Mouse (Mus musculus) thymus, adult 2 months (tissue): ENCODE data around the gene Klhl41. TPM values are rescaled to one million over a fixed set of nuclear protein-coding genes. Genes with fewer than 3 reads are reported as not detected.
"Not testable (repeated sequence)": the region's sequence is repeated elsewhere in the genome, so short reads cannot be mapped to it uniquely, and the experiment has no call there.

ENCODE experiments used
- DNase-seq: peaks from one replicate; pipeline ENCODE4 v3.0.0; 2021
- H3K27ac ChIP-seq: fragments of 200-500 bp; 2 replicates; pipeline ENCODE4 v1.5.1; 2012; ENCODE audit warnings: low read length, control low read depth; ENCODE audit not compliant: control insufficient read depth, insufficient read depth
- H3K27me3 ChIP-seq: fragments of 200-500 bp; 2 replicates; pipeline ENCODE4 v1.6.1; 2012; ENCODE audit warnings: mild to moderate bottlenecking, low read length, moderate library complexity, mixed read lengths; ENCODE audit not compliant: control insufficient read depth, insufficient read depth
- H3K36me3 ChIP-seq: fragments of 200-500 bp; 2 replicates; pipeline ENCODE4 v1.6.1; 2012; ENCODE audit warnings: mild to moderate bottlenecking, low read length, moderate library complexity; ENCODE audit not compliant: control insufficient read depth, insufficient read depth
- H3K4me1 ChIP-seq: fragments of 200-500 bp; replicated peaks from 2 replicates; pipeline ENCODE4 v1.6.1; 2012; ENCODE audit warnings: low read length; ENCODE audit not compliant: control insufficient read depth, insufficient read depth
- H3K4me3 ChIP-seq: fragments of 200-500 bp; 2 replicates; pipeline ENCODE4 v1.5.1; 2012; ENCODE audit warnings: mild to moderate bottlenecking, low read length, control low read depth, moderate library complexity; ENCODE audit not compliant: control insufficient read depth, insufficient read depth
- CTCF ChIP-seq: fragments of 200-500 bp; IDR thresholded peaks from 2 replicates; pipeline ENCODE4 v1.5.1; 2012; ENCODE audit warnings: mild to moderate bottlenecking, control low read depth, low read length, moderate library complexity, borderline replicate concordance; ENCODE audit not compliant: control insufficient read depth, poor library complexity, insufficient read depth; ENCODE audit errors: extremely low read depth
- POLR2A ChIP-seq: fragments of 200-500 bp; IDR thresholded peaks from 2 replicates; pipeline ENCODE4 v1.6.1; 2012; ENCODE audit warnings: mild to moderate bottlenecking, low read length, control low read depth, moderate library complexity; ENCODE audit not compliant: control insufficient read depth, poor library complexity, insufficient read depth; ENCODE audit errors: extremely low read depth
- WGBS: fragments of 180-500 bp; shearing (Covaris S2); methylation state at CpG from one replicate; pipeline ENCODE4 v1.1.7; 2018; 5-methylcytosine and 5-hydroxymethylcytosine counted together
- polyA plus RNA-seq: library from polyadenylated mRNA; depleted of rRNA; stranded (reverse); fragments of >200 nt; gene quantifications from 2 replicates; pipeline ENCODE4 v1.2.3, GENCODE M21; 2012

The Klhl41 gene
- polyA plus RNA-seq, 1 experiment: 0.43 TPM

GRCm38 (mm10) chr2:69667656-69668055 is 2.3 kb upstream of the Klhl41 start:
- no peaks in the 10 kb centered on the region for H3K36me3 ChIP-seq
- H3K27me3 ChIP-seq: no peaks in the 10 kb centered on the region
- TF ChIP-seq CTCF (no peak), POLR2A (no peak)
- no peak overlapping the region for H3K4me3 ChIP-seq
- DNase-seq: no peak
- no peak overlapping the region for H3K27ac ChIP-seq
- H3K4me1 ChIP-seq: no peaks in the 10 kb centered on the region
- 96% methylated on average over 4 of the region's 4 CpGs for WGBS

- H3K4me1 ChIP-seq: no peaks in the 10 kb centered on the region
- 83% methylated on average over 6 of the region's 6 CpGs for WGBS
- no peak overlapping the region for H3K27ac ChIP-seq
- H3K36me3 ChIP-seq: no peaks in the 10 kb centered on the region
- TF ChIP-seq POLR2A (no peak), CTCF (no peak)
- H3K27me3 ChIP-seq: no peaks in the 10 kb centered on the region
- DNase-seq: no peak
- no peak overlapping the region for H3K4me3 ChIP-seq
These were observed 1.5 kb upstream of the Klhl41 start for GRCm38 (mm10) chr2:69668414-69668813.

DNA sequence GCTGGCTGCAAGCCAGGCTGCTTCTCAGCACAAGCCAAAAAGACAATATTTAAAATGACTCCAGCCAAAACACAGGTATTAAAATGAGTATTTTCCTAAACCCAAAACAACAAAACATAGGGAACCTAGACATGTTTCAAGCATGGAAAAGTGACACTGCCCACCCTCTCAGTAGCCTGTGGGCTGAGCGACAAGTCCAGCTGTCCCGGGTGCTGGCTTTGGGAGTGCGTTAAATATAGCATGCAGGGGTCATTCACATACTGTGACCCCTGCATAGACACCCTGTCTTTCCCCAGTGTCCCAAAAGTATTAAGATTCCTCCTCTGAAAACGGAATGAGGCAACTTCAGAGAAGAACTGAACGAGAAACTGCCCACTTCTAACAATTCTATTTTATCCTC is 3.8 kb downstream of the Klhl41 start:
- no peak overlapping the region for H3K4me3 ChIP-seq
- WGBS: 93% methylated on average over 5 of the region's 5 CpGs
- no peak overlapping the region for H3K27ac ChIP-seq

DNA sequence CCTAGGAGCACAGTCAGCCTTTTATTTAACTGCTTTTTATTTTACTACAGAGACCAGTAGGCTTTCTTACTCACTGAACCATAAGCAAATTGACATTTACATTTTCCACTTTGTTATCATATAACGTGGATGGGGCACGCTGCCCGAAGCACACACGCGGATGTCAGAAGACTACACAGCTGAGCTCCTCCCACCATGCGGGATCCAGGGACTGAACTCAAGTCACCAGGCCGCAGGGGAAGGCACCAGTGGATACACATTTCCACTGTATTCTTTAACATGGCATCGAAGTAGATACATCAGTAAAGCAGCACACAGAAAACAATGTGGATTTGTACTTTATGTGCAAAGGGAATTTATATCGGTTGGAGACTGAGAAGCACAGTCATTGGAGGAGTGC is 5.3 kb downstream of the Klhl41 start:
- Histone ChIP-seq H3K4me3 (no peak overlapping the region), H3K36me3 (no peaks in the 10 kb centered on the region), H3K27me3 (no peaks in the 10 kb centered on the region), H3K27ac (no peak overlapping the region), H3K4me1 (no peaks in the 10 kb centered on the region)
- TF ChIP-seq POLR2A (no peak), CTCF (no peak)
- WGBS: 96% methylated on average over 9 of the region's 9 CpGs
- no peak for DNase-seq

More for the DNA sequence above, 3.8 kb downstream of the Klhl41 start:
- DNase-seq: no peak
- H3K4me1 ChIP-seq: no peaks in the 10 kb centered on the region
- H3K27me3 ChIP-seq: no peaks in the 10 kb centered on the region
- no peak for TF ChIP-seq POLR2A
- TF ChIP-seq CTCF: no peak
- no peaks in the 10 kb centered on the region for H3K36me3 ChIP-seq

DNA sequence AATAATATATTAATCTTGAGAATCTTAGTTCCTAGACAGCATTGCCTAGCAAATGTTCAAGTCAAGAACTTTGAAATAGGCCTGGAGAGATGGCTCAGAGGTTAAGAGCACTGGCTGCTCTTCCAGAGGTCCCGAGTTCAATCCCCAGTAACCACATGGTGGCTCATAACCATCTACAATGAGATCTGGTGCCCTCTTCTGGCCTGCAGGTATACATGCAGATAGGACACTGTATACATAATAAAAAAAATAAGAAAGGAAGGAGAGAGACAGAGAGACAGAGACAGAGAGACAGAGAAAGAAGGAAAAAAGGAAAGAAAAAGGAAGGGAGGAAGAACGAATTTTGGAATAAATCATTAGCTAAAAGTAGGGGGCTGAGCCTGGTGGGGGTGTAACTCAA is 6.8 kb downstream of the Klhl41 start:
- Histone ChIP-seq H3K36me3 (no peaks in the 10 kb centered on the region), H3K27ac (no peak overlapping the region), H3K4me1 (no peaks in the 10 kb centered on the region), H3K27me3 (no peaks in the 10 kb centered on the region), H3K4me3 (no peak overlapping the region)
- 42% methylated on average over 2 of the region's 2 CpGs for WGBS
- peak; percentile 8 for DNase-seq
- TF ChIP-seq POLR2A (no peak), CTCF (no peak)

- DNase-seq, H3K27ac ChIP-seq, H3K4me3 ChIP-seq, H3K4me1 ChIP-seq, H3K36me3 ChIP-seq, H3K27me3 ChIP-seq: not testable (repeated sequence)
- WGBS: 88% methylated on average over 2 of the region's 2 CpGs
These were observed 7.3 kb downstream of the Klhl41 start for GRCm38 (mm10) chr2:69677215-69677614.

DNA sequence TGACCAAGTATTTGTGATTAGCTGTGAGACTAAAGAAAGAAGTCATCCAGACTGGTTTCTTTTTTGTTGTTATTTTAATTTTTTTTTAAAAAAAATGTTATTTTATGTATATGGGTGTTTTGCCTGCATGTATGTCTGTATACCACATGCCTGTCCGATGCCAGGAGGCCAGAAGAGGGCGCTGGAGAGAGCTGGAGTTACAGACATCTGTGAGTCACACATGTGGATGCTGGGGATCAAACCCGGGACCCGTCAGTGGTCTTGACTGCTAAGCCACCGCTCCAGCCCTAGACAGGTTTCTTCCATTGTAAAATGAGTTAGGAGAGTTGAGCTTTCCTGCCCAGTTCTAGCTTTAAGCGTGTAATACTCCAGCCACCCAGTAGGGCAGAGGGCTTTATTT is 10.1 kb downstream of the Klhl41 start:
- peak; percentile 37 for DNase-seq
- TF ChIP-seq POLR2A (no peak), CTCF (peak; percentile 52; the same call in 1 of the 2 replicates)
- H3K4me3 ChIP-seq: no peak overlapping the region
- H3K4me1 ChIP-seq: no peaks in the 10 kb centered on the region
- WGBS: 79% methylated on average over 6 of the region's 6 CpGs
- no peaks in the 10 kb centered on the region for H3K27me3 ChIP-seq
- no peaks in the 10 kb centered on the region for H3K36me3 ChIP-seq
- no peak overlapping the region for H3K27ac ChIP-seq
